Mouse (Mus musculus) hindbrain, postnatal 0 days (tissue): ENCODE data around the gene Cfap299. TPM values are rescaled to one million over a fixed set of nuclear protein-coding genes. Genes with fewer than 3 reads are reported as not detected.

Source experiments
- ATAC-seq: fragments of 200-750 bp; cut with Nextera tagmentation; 2 replicates; pipeline ENCODE4 v1.8.0; 2017; ENCODE audit warnings: mild to moderate bottlenecking, moderate TSS enrichment, moderate library complexity
- DNase-seq: peaks from one replicate; pipeline ENCODE4 v3.0.0-alpha.2; 2015; ENCODE audit warnings: low spot score
- H3K27ac ChIP-seq: fragments of 300-500 bp; sonication (generic); 2 replicates; pipeline ENCODE4 v1.5.1; 2014; ENCODE audit warnings: mild to moderate bottlenecking
- H3K27me3 ChIP-seq: fragments of 300-500 bp; sonication (generic); 2 replicates; pipeline ENCODE4 v1.6.1; 2014; ENCODE audit warnings: low read length, mixed read lengths; ENCODE audit not compliant: insufficient read depth
- H3K36me3 ChIP-seq: fragments of 300-500 bp; sonication (generic); 2 replicates; pipeline ENCODE4 v1.6.1; 2014; ENCODE audit warnings: low read length, mixed read lengths; ENCODE audit not compliant: insufficient read depth
- H3K4me1 ChIP-seq: fragments of 300-500 bp; sonication (generic); 2 replicates; pipeline ENCODE4 v1.6.1; 2014; ENCODE audit warnings: antibody characterized with exemption, low read length, mixed read lengths; ENCODE audit not compliant: insufficient read depth
- H3K4me2 ChIP-seq: fragments of 300-500 bp; sonication (generic); 2 replicates; pipeline ENCODE4 v1.6.1; 2014; ENCODE audit warnings: low read depth, mild to moderate bottlenecking, low read length, moderate library complexity, mixed read lengths
- H3K4me3 ChIP-seq: fragments of 300-500 bp; sonication (generic); 2 replicates; pipeline ENCODE4 v1.5.1; 2014; ENCODE audit warnings: low read length
- H3K9ac ChIP-seq: fragments of 300-500 bp; sonication (generic); replicated peaks from 2 replicates; pipeline ENCODE4 v1.6.1; 2014; ENCODE audit warnings: mild to moderate bottlenecking, low read length, moderate library complexity, mixed read lengths
- H3K9me3 ChIP-seq: fragments of 300-500 bp; sonication (generic); 2 replicates; pipeline ENCODE4 v1.6.1; 2016; ENCODE audit warnings: low read length, mixed read lengths
- CTCF ChIP-seq: IDR thresholded peaks from 2 replicates; pipeline ENCODE4 v1.5.1; 2016; ENCODE audit warnings: antibody characterized with exemption, control low read depth, low read depth
- WGBS: fragments of 180-500 bp; shearing (Covaris S2); extraction: QIAGEN DNeasy Blood & Tissue Kit; methylation state at CpG from one replicate; pipeline ENCODE4 v1.1.7; 2014; 5-methylcytosine and 5-hydroxymethylcytosine counted together
- microRNA counts: library from miRNA; unstranded; fragments of <30 nt; microRNA quantifications from one replicate; lab custom pipeline; 2015
- microRNA-seq, 2 experiments: library from miRNA; unstranded; fragments of <30 nt; microRNA quantifications; one replicate each; pipeline ENCODE4; 2016
- polyA plus RNA-seq: library from polyadenylated mRNA; unstranded; fragments of >200 nt; fragmentation: Nextera tagmentation; extraction: Ambion mirVana; gene quantifications from 2 replicates; pipeline ENCODE4 v1.2.1, GENCODE M21; 2015
- total RNA-seq: library from RNA; depleted of rRNA; stranded (reverse); fragments of >200 nt; gene quantifications from 2 replicates; pipeline ENCODE4 v1.2.3, GENCODE M21; 2014; rRNA removed

Gene Cfap299
- total and polyA plus RNA-seq, 2 experiments from 2014 or later, result 1.0 to 2.3 TPM

DNA sequence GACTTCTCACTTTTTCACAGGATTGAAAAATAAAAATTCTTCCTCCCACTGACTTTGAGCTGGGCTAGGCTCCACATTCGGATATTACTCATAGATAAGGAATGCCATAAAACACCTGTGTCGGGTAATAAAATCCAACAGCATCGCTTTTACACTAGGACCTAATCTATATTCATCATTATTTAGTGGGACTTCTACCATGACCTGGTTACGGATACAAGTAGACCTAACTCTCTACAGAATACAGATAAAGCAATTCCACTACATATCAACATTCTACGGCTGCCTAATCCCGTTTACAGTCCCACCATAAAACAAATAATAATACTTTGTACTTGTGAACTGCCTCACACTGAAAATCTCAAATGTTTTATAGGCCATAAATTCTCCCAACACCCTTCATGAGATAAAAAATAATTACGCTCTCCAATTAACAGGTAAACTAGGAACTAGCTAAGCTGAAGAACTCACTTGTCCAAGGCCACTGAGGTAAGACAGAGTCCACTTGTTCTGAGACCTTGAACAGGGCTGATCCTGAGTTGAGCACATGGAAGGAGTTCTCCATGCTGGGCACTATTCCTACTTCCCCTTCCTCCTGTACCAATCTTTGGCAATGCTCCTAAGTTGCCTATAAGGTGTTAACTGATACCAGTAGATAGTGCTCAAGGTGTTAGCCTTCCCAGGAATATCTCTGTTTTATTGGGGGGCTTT, 513.7 kb downstream of the Cfap299 start:
- 90% methylated on average over 7 of the region's 7 CpGs for WGBS
- Histone ChIP-seq H3K4me2 (no peak overlapping the region), H3K27me3 (no peaks in the 10 kb centered on the region), H3K4me1 (no peaks in the 10 kb centered on the region), H3K9ac (no peak overlapping the region), H3K4me3 (no peak overlapping the region), H3K36me3 (no peaks in the 10 kb centered on the region), H3K9me3 (no peaks in the 10 kb centered on the region), H3K27ac (no peak overlapping the region)
- no peak for ATAC-seq
- TF ChIP-seq CTCF, result no peak
- DNase-seq, result no peak

DNA sequence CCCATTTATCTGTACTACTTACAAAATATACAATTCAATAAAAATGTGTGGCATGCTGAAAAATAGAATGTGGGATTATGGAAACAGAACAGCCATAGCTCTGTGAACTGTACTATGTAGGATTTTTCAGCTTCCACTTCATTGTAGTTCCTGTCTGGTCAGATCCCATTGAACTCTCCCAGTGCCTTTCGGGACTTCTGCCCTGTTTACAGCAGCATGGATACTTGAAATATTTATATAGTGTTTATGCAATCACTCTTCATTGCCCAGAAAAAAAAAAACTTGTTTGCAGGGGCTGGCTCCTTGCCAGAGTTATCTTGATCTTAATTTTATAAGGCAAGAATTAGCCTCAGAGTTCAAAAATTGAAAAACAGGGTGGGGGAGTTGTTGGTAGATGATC, 515.6 kb downstream of the Cfap299 start:
- DNase-seq (no peak), ATAC-seq (no peak)
- no peak for TF ChIP-seq CTCF
- H3K36me3 ChIP-seq, result no peaks in the 10 kb centered on the region
- no peaks in the 10 kb centered on the region for H3K27me3 ChIP-seq
- H3K9ac ChIP-seq, result no peak overlapping the region
- H3K4me2 ChIP-seq, result no peak overlapping the region
- H3K4me1 ChIP-seq, result no peaks in the 10 kb centered on the region
- WGBS, result 78% methylated on average over 1 of the region's 1 CpGs
- H3K27ac ChIP-seq, result no peak overlapping the region
- H3K4me3 ChIP-seq, result no peak overlapping the region
- no peaks in the 10 kb centered on the region for H3K9me3 ChIP-seq

MicroRNA genes within 50 kb of the gene (microRNA counts, 519-probe panel; counts per million panel counts)
- microRNA mmu-miR-703 (lab: Ali Mortazavi, UCI), result not detected

Small RNAs within 50 kb of the gene (microRNA-seq; reads per million reads assigned to microRNA genes)
- 0 reads per million in 2 experiments for gene Mir703

Other genes with a start within 250 kb of the Cfap299 start
- gene Prdm8, start 162.1 kb upstream of the Cfap299 start, total RNA-seq, result 38.0 and 38.6 TPM in 2 replicates
- 2.7 and 3.1 TPM in 2 replicates for gene Prdm8, start 162.1 kb upstream of the Cfap299 start, polyA plus RNA-seq
- 3.5 and 5.1 TPM in 2 replicates for gene Fgf5, start 75.1 kb upstream of the Cfap299 start, total RNA-seq
- gene Fgf5, start 75.1 kb upstream of the Cfap299 start, polyA plus RNA-seq, result 6.4 and 6.8 TPM in 2 replicates
- gene Gm11111, start 223.4 kb downstream of the Cfap299 start, total RNA-seq, result not detected in 2 replicates
- gene Gm11111, start 223.4 kb downstream of the Cfap299 start, polyA plus RNA-seq, result not detected in 2 replicates